Mouse (Mus musculus): ENCODE data around the gene Wdr83os. TPM values are rescaled to one million over a fixed set of nuclear protein-coding genes. Genes with fewer than 3 reads are reported as not detected.
"Not testable (repeated sequence)": the region's sequence is repeated elsewhere in the genome, so short reads cannot be mapped to it uniquely, and the experiment has no call there.

Gene Wdr83os
- total RNA-seq, 2 experiments from 2014 or later: 41.1 to 48.0 TPM

- no peak for DNase-seq
Measured at GRCm38 (mm10) chr8:85072364-85072929, 8.1 kb upstream of the Wdr83os start.

DNA sequence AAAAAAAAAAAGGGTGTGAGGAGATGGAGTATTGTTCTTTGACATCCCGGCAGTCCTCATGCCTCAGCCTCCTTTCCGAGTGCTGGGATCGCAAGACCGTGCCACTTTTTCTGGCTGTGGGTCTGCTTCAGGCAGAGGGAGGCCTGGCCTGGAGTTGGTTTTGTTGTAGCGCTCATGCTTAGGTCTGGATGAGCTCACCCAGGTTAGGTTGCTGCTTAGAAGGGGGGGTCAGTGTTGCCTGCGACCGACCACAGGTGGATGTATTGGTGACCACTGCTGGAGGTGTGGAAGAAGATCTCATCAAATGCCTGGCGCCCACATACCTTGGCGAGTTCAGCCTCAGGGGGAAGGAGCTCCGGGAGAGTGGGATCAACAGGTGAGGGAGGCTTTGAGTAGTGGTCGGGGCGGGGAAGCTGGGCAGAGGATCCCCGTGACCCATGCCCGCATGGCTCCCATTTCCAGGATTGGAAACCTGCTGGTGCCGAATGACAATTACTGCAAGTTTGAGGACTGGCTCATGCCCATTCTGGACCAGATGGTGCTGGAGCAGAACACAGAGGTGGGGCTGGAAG lies 7.4 kb upstream of the Wdr83os start:
- no peak for DNase-seq

- no peak for DNase-seq
Measured at GRCm38 (mm10) chr8:85074167-85074566, 6.4 kb upstream of the Wdr83os start.

- no peak for DNase-seq
Measured at GRCm38 (mm10) chr8:85074617-85075016, 5.9 kb upstream of the Wdr83os start.

GRCm38 (mm10) chr8:85076001-85076400 lies 4.5 kb upstream of the Wdr83os start:
- peak; percentile 57 for DNase-seq

DNA sequence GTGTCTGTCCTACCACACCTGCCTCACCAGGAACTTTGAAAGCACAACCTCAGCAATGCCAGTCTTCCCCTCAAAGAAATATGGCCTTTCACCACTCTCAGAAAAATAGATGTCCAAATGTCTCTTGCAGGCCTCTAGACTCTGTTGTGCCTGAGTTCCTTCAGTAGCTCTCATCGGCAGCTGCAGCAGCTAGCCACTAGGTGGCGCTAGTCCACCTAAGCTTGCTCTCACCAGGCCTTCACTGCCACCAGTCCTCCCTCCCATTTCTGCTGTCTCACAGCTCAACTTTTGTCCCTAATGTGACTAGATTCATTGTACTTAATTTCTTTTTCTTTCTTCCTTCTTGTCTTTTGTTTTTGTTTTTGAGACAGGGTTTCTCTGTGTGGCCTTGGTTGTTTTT lies 3.5 kb upstream of the Wdr83os start:
- peak; percentile 74 for DNase-seq

GRCm38 (mm10) chr8:85080214-85080531 lies 367 bp upstream of the Wdr83os start:
- no peak for DNase-seq

DNA sequence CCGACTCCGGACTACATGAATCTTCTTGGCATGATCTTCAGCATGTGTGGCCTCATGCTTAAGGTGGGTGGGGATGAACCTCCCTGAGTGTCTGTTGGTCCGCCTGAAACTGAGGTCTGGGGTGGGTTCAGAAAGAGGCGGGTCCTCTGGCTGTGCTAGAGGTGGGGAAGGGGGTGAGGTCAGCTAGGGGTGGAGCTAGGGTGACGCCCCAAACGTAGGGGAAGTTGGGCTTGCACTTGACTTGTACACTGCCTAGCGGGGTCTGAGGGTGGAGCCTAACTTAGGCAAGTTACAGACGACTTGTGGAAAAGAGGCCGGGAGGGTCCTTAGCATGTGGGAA lies 646 bp downstream of the Wdr83os start, which contains the start of gene Wdr83:
Gene Wdr83 (minus strand): TSS at position 91 of the 340 bp plus-strand sequence.
- no peak for DNase-seq

DNA sequence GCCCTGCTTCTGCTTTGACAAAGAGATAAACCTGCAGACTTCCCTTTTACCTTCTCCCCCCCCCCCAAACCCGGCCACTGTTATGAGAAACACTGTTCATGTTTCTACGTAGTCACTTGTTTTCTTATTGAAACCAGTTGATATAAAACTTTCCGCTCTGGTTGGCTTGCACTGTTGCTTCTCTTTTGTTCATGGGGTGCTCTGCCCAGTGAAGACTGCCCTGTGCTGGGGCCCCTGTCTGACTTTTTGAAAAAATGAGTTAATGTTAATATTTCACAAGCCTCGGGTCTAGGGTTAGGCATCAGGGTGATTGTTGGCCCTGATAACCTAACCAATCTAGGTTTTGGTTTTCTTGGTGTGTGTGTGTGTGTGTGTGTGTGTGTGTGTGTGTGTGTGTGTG lies 1.6 kb downstream of the Wdr83os start:
- not testable (repeated sequence) for DNase-seq

- peak; percentile 80 for DNase-seq
Measured at GRCm38 (mm10) chr8:85083108-85083813, 2.7 kb downstream of the Wdr83os start, which contains the start of gene Man2b1. TSS of gene Man2b1 (plus strand) at chr8:85083270.

DNA sequence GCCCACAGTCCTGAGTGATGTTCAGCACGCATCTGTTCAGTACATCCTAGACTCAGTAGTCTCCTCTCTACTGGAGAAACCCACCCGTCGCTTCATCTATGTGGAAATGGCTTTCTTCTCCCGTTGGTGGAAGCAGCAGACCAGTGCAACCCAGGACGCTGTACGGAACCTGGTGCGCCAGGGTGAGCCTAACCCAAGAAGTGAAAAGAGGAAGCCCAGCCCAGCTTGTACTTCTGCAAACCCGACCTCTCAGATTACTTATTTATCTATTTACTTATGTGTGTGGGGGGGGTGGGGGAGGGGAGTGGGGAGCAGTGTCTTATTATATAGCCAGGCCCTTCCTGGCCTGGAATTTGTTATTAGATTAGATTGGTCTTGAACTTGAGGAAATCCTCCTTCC lies 4.1 kb downstream of the Wdr83os start:
- DNase-seq: no peak

- DNase-seq: no peak
Measured at GRCm38 (mm10) chr8:85086238-85086637, 5.7 kb downstream of the Wdr83os start.

DNA sequence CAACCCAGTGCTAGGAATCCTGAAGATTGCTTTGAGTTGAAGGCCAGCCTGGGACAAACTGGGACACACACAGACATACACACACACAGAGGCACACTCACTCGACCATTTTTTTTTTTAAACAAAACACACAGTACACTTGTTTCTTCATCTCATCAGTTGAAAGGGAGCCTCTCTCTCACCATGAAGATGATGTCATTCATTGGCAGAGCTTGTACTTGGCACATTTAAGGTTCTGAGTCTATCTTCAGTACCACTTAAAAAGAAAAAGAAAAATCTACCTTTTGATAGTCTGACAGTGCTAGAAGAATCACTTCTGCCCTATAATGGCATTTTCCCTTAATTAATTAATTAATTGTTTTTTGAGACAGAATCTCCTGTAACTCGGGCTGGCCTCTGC lies 8.2 kb downstream of the Wdr83os start:
- no peak for DNase-seq

DNA sequence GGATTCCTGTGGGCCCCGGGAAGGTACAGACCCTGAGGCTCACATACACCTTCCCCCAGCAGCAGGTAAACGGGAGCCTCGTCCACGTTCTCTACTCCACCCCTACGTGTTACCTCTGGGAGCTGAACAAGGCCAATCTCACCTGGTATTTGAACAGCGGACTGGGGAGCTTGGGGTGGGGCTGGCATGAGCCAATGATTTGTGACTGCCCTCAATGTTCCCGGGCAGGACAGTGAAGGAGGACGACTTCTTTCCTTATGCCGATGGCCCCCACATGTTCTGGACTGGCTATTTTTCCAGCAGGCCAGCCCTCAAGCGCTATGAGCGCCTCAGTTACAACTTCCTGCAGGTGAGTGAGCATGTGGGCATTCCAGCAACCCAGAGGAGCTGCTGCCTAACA lies 10.3 kb downstream of the Wdr83os start:
- no peak for DNase-seq

DNA sequence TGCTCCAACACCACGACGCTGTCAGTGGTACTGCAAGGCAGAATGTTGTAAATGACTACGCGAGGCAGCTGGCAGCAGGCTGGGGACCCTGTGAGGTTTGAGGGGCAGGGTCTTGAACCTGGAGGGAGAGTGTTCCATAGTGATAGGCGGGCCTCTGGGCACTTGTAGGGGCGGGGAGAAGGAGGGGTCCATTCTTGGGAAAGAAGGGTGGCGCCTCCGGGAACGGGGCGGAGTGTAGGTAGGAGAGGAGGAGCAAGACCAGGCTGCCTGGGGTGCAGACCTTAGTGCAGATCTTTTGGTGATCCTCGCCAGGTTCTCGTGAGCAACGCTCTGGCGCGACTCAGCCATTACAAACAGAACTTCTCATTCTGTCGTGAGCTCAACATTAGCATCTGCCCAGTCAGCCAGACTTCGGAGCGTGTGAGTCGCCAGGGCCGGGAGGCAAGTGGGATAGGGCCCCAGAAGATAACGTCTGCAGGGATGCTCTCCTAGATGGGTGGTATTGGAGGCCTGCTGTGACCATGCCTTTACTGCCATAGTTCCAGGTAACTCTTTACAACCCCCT lies 11.1 kb downstream of the Wdr83os start:
- no peak for DNase-seq

DNA sequence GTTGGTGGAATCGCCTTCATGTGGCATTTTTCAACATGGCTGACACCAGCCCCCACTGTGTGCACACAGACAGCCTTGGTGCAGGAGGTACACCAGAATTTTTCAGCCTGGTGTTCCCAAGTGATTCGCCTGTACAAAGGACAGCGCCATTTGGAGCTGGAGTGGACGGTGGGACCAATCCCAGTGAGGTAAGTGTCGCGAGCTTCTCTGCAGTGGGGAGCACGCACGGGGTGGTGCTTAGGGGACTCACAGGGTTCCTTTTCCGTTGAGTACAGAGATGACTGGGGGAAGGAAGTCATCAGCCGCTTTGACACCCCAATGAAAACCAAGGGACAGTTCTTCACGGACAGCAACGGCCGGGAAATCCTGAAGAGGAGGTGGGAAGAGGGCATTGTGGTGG lies 14.5 kb downstream of the Wdr83os start:
- DNase-seq: no peak

GRCm38 (mm10) chr8:85095566-85095965 lies 15.0 kb downstream of the Wdr83os start:
- no peak for DNase-seq

DNA sequence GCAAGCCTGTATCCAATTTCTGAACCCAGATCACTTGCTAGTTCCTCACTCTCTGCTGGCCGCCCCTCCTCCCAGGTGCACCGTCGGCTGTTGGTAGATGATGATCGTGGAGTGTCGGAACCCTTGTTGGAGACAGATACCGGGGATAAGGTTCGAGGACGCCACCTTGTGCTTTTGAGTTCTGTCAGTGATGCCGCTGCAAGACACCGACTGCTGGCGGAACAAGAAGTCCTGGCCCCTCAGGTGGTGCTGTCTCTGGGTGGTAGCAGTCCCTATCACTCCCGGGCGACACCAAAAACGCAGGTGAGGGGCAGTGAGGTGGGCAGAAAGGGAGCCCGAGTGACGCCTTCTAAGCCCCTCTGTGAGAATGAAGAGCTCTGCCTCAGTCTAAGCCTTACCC lies 15.7 kb downstream of the Wdr83os start:
- DNase-seq: no peak

GRCm38 (mm10) chr8:85096850-85097249 lies 16.3 kb downstream of the Wdr83os start:
- no peak for DNase-seq

DNA sequence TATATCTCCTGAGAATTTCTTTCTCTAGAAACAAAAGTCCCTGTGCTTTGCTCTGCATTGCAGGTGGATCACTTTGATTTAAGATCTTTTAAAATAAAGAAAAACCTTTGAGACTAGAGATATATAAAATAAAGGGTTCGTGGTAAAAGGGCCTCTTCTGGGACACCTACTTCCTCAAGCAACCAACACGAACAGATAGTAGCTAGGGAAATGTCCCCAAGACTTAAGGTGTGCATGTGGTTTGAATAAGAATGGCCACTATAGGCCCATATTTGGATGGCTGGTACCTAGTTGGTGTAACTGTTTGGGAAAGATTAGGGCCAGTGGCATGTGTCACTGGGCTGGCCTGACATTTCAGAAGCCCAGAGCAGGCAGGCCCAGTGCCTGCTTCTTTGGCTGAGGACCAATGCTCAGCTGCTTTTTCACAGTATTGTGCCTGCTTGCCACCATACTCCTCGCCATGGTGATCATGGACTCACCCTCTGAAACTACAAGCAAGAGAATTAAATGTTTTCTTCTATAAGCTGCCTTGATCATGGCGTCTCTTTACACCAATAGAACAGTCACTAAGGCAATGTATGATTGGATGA lies 19.6 kb downstream of the Wdr83os start:
- DNase-seq: no peak

DNA sequence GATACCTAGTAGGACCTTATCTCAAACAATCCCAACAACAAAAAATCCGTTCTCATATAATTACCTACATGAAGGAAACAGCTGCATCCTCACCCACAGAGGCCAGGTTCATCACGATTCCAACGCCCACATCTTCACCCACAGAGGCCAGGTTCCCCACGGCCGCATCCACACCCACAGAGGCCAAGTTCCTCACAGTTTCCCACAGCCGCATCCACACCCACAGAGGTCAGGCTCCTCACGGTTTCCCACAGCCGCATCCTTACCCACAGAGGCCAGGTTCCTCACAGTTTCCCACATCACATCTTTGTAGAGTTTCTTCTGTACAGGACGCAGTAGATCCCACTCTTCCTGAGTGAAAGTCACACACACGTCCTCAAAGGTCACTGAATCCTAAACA lies 32.7 kb downstream of the Wdr83os start:
- no peak for DNase-seq

GRCm38 (mm10) chr8:85115501-85115900 lies 35.0 kb downstream of the Wdr83os start:
- DNase-seq: no peak

DNA sequence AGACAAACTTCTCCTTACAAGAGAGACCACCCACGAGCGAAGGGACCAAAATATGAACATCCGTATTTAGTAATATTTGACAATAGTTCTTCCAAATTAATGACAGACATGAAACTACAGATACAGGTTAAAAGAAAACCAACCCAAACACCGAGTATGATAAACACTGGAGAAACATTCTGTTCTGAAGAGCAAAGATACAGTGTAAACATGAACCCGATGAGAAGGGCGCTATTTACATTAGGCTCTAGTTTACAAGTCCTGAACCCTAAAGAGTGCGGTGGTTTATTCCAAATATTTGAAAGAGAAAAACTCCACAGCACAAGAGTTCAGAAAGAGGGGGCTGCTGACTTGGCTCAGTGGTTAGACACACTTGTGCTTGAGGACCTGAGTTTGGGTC lies 36.4 kb downstream of the Wdr83os start:
- DNase-seq: no peak

Measured in gastrocnemius, postnatal 10 days (tissue).